14 mouse cellular contexts compared by ENCODE assay signal in the genomic region with DNA sequence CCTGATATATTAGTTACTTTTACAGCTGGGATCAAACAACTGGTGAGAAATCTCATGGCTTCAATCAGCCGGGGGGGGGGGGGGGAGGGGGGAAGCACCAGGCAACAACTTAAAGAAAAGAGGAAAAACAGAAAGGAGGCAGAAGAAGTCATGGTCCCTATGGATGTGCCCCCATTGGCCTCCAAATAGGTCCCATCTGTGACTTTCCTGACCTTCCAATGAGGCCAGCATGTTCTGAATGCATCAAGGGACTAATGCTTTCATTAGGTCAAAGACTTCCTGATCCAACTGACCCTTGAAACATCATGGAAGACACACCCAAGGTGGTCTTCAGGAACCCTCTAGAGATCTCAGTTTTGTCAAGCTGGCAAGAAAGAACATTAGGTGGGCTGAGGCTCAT.
"Had no signal": no experiment of that assay in that cellular context is flagged by ENCODE, and none has a peak within 500 bp of the region (broad histone marks: within the 10 kb centered on the region; RNA-seq: fewer than 3 reads in every experiment).

No protein-coding gene starts in this region.

- H3K4me3 ChIP-seq: midbrain, embryonic 10.5 days; midbrain, embryonic 12.5 days; neural tube, embryonic 12.5 days had no signal

- H3K27me3 ChIP-seq: midbrain, embryonic 12.5 days; neural tube, embryonic 12.5 days had no signal

- H3K4me2 ChIP-seq: lung, embryonic 14.5 days; midbrain, embryonic 12.5 days; neural tube, embryonic 12.5 days had no signal

- H3K9ac ChIP-seq: lung, embryonic 14.5 days; midbrain, embryonic 12.5 days; neural tube, embryonic 12.5 days had no signal

- H3K36me3 ChIP-seq: midbrain, embryonic 10.5 days; midbrain, embryonic 12.5 days; neural tube, embryonic 12.5 days had no signal

- DNase-seq: lung, adult 18-20 months; lung, embryonic 14.5 days; lung, postnatal 10 days; lung, postnatal 4 days; midbrain, embryonic 14.5 days; right cerebral cortex, postnatal 14 days; spleen, adult 18-20 months; thymus, adult 18-20 months; thymus, postnatal 25 days; thymus, postnatal 4 days had no signal

- ATAC-seq: midbrain, embryonic 16.5 days had no signal

- H3K9me3 ChIP-seq: midbrain, embryonic 10.5 days; midbrain, embryonic 12.5 days; neural tube, embryonic 12.5 days had no signal

- H3K27ac ChIP-seq: midbrain, embryonic 10.5 days; midbrain, embryonic 12.5 days; neural tube, embryonic 12.5 days had no signal
